Mouse (Mus musculus): ENCODE measurements around the gene Dnlz. TPM values are rescaled to one million over a fixed set of nuclear protein-coding genes. Genes with fewer than 3 reads are reported as not detected.

Gene Dnlz
- polyA plus RNA-seq, 1 experiment from 2014 or later = 32.2 TPM

- H3K4me1 ChIP-seq = no peaks in the 10 kb centered on the region
- H3K4me3 ChIP-seq = no peak overlapping the region
- H3K9me3 ChIP-seq = no peaks in the 10 kb centered on the region
- H3K27me3 ChIP-seq (replicated peaks; ENCODE audit: low read depth, poor library complexity, severe bottlenecking) = no peaks in the 10 kb centered on the region
- 94% methylated on average over 8 of the region's 8 CpGs for WGBS
- DNase-seq (ENCODE audit: low spot score) = no peak
- no peak overlapping the region for H3K27ac ChIP-seq (replicated peaks)
- peaks cover 100% of the 10 kb centered on the region for H3K36me3 ChIP-seq (replicated peaks)
These were observed 20.5 kb upstream of the Dnlz start for GRCm38 (mm10) chr2:26372396-26372795.

DNA sequence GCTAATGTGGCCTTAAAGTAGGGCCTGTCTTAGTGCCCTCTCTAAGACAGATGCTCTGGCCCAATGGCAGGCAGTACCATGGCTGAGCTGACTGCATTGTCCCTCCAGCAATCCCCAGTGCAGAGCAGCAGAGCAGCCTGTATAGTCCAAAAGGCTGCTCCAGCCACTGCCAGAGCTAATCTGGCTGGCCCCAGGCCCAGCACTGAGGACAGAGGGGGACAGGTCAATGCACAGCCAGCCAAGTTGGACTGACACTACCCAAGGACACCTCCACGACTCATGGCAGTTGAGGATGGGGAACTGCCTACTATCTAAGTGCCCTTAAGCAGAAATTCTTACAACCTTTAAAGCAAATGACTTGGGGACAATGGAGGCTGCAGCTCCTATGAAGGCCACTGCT lies 16.7 kb upstream of the Dnlz start:
- Histone ChIP-seq H3K36me3 (replicated peaks) (peaks cover 100% of the 10 kb centered on the region), H3K27ac (replicated peaks) (no peak overlapping the region), H3K4me1 (no peaks in the 10 kb centered on the region), H3K4me3 (no peak overlapping the region), H3K9me3 (no peaks in the 10 kb centered on the region), H3K27me3 (replicated peaks; ENCODE audit: low read depth, poor library complexity, severe bottlenecking) (no peaks in the 10 kb centered on the region)
- 82% methylated on average over 1 of the region's 1 CpGs for WGBS
- DNase-seq (ENCODE audit: low spot score) = no peak

- H3K27me3 ChIP-seq (replicated peaks; ENCODE audit: low read depth, poor library complexity, severe bottlenecking) = no peaks in the 10 kb centered on the region
- no peak overlapping the region for H3K4me3 ChIP-seq
- DNase-seq (ENCODE audit: low spot score) = no peak
- WGBS = 93% methylated on average over 6 of the region's 6 CpGs
- H3K9me3 ChIP-seq = no peaks in the 10 kb centered on the region
- H3K36me3 ChIP-seq (replicated peaks) = peaks cover 100% of the 10 kb centered on the region
- H3K4me1 ChIP-seq = no peaks in the 10 kb centered on the region
- no peak overlapping the region for H3K27ac ChIP-seq (replicated peaks)
These were observed 16.0 kb upstream of the Dnlz start for GRCm38 (mm10) chr2:26367911-26368310.

DNA sequence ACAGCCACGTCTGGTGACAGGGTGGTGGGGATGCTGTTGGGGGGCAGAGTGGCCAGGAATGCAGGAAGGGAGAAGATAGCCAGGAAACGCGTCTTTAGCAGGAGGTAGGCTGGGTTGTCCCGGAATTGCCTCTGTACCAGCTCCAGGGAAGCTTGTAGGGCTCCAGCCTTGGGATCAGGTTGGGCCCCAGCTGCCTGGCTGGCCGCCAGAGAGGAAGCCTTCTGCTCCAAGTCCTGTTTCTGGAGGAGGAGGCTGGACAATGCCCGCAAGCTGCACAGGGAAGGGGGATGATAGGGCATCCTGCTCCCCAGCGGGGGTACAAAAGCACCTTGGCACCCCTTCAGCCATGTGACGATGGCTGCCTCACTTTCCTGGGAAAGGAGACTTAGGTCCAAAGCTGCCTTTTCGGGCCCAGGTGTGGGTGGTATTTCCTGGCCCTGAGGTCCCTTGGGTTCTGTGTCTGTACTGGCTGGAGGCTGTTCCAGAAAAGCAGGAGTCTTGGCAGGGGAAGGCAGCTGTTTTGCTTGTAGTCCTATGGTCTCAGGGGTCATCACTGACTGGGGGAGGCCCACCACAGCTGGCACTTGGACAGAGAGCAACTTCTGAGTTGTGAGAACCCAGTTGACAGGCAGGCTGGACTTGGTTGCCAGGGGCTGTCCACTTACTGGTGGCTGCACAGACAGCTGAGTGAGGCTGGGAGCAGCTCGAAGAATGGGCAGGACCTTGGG lies 13.0 kb upstream of the Dnlz start:
- peaks cover 81% of the 10 kb centered on the region for H3K36me3 ChIP-seq (replicated peaks)
- no peak overlapping the region for H3K27ac ChIP-seq (replicated peaks)
- no peaks in the 10 kb centered on the region for H3K9me3 ChIP-seq
- no peaks in the 10 kb centered on the region for H3K4me1 ChIP-seq
- 90% methylated on average over 10 of the region's 10 CpGs for WGBS
- no peak overlapping the region for H3K4me3 ChIP-seq
- DNase-seq (ENCODE audit: low spot score) = no peak
- no peaks in the 10 kb centered on the region for H3K27me3 ChIP-seq (replicated peaks; ENCODE audit: low read depth, poor library complexity, severe bottlenecking)

DNA sequence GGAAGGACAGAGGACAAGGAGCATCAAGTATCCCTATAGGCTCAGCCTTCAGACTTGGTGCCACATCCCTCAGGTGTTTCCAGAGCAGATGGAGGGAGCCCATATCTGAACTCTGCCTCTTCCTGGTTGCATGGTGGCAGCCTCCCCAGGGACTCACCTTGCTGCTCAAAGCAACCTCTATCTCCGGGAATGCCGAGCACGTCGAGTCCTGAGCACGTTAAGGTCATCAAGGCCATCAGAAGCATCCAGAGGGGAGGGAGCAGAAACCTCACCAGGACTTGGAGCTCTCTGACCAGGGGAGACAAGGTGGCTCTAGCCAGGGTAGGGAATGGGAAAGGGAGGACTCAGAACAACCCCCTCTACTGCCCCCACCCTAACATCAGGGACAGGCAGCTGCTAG lies 11.6 kb upstream of the Dnlz start:
- 83% methylated on average over 5 of the region's 5 CpGs for WGBS
- H3K27ac ChIP-seq (replicated peaks) = no peak overlapping the region
- no peaks in the 10 kb centered on the region for H3K4me1 ChIP-seq
- H3K36me3 ChIP-seq (replicated peaks) = peaks cover 67% of the 10 kb centered on the region
- H3K4me3 ChIP-seq = no peak overlapping the region
- no peak for DNase-seq (ENCODE audit: low spot score)
- no peaks in the 10 kb centered on the region for H3K27me3 ChIP-seq (replicated peaks; ENCODE audit: low read depth, poor library complexity, severe bottlenecking)
- H3K9me3 ChIP-seq = no peaks in the 10 kb centered on the region

DNA sequence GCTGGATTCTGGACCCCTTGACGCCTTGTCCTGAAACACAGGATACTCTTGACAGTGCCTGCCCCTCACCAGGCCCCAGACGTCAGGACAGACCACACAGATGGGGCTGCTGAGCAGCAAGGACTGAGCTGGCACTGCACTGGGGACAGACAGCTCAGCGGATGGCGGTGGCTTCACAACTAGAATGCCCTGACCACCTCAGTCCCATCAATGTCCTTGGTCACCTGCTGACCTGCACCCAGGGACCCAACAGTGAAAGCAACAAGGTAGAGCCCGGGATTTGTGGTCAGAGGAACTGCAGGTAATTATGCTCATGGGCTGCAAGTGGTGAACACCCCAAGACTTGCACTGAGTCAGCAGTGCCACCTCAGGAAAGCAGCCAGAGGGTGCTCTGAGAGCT lies 11.1 kb upstream of the Dnlz start:
- Histone ChIP-seq H3K4me1 (no peaks in the 10 kb centered on the region), H3K27ac (replicated peaks) (no peak overlapping the region), H3K27me3 (replicated peaks; ENCODE audit: low read depth, poor library complexity, severe bottlenecking) (no peaks in the 10 kb centered on the region), H3K9me3 (no peaks in the 10 kb centered on the region), H3K4me3 (no peak overlapping the region), H3K36me3 (replicated peaks) (peaks cover 62% of the 10 kb centered on the region)
- WGBS = 83% methylated on average over 5 of the region's 5 CpGs
- no peak for DNase-seq (ENCODE audit: low spot score)

DNA sequence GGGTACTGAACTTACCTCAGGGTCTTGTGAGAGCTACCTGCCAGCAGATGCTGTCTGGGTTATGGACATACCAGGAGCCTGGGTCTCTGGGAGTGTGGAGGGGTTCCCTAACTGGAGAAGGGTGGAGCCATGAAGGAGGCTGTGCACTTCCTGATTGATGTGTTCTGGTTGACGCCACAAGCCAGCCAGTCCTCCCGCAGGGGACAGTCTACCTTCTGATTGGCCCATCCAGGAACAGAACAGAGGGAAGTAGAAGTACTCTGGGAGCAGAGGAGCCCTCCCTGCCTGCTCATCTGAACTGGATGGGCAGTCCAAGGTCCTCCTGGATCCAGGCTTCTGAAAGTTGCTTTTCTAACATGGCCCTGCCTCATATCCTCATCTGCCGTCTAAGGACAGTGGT lies 8.9 kb upstream of the Dnlz start, which contains the start of gene Card9:
TSS of gene Card9 (minus strand) at position 147 of the 400 bp plus-strand sequence.
- Histone ChIP-seq H3K4me1 (peaks cover 11% of the 10 kb centered on the region), H3K27ac (replicated peaks) (no peak within 1 kb of the TSS)
- no peak for DNase-seq (ENCODE audit: low spot score)

DNA sequence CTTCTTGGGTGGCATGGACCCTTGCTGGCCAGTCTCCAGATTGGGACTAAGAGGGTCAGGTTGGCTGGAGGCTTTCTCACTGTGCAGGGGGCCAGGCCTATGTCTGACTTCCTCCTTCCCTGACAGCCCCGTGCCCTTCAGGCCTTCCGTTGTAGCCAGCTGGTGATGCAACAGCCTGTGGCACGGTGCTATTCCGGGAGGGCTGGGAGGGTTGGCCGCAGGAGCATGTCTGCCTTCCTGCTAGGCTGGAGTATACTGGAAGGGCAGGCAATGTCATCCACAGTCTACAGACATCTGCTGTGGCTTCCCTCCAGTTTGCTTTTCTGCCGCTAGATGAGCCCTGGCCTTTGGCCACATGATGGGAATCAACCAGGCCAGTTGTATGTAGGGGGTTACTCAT lies 8.1 kb upstream of the Dnlz start:
- H3K9me3 ChIP-seq = no peaks in the 10 kb centered on the region
- no peaks in the 10 kb centered on the region for H3K27me3 ChIP-seq (replicated peaks; ENCODE audit: low read depth, poor library complexity, severe bottlenecking)
- H3K4me3 ChIP-seq = no peak overlapping the region
- no peak overlapping the region for H3K27ac ChIP-seq (replicated peaks)
- WGBS = 89% methylated on average over 6 of the region's 6 CpGs
- peaks cover 11% of the 10 kb centered on the region for H3K4me1 ChIP-seq
- DNase-seq (ENCODE audit: low spot score) = no peak
- peaks cover 32% of the 10 kb centered on the region for H3K36me3 ChIP-seq (replicated peaks)

More for the DNA sequence above, 8.9 kb upstream of the Dnlz start, which contains the start of gene Card9:
- H3K9me3 ChIP-seq = no peaks in the 10 kb centered on the region
- no peak within 1 kb of the TSS for H3K4me3 ChIP-seq
- no peaks in the 10 kb centered on the region for H3K27me3 ChIP-seq (replicated peaks; ENCODE audit: low read depth, poor library complexity, severe bottlenecking)
- H3K36me3 ChIP-seq (replicated peaks) = peaks cover 40% of the 10 kb centered on the region
- 56% methylated on average over 3 of the region's 3 CpGs for WGBS

DNA sequence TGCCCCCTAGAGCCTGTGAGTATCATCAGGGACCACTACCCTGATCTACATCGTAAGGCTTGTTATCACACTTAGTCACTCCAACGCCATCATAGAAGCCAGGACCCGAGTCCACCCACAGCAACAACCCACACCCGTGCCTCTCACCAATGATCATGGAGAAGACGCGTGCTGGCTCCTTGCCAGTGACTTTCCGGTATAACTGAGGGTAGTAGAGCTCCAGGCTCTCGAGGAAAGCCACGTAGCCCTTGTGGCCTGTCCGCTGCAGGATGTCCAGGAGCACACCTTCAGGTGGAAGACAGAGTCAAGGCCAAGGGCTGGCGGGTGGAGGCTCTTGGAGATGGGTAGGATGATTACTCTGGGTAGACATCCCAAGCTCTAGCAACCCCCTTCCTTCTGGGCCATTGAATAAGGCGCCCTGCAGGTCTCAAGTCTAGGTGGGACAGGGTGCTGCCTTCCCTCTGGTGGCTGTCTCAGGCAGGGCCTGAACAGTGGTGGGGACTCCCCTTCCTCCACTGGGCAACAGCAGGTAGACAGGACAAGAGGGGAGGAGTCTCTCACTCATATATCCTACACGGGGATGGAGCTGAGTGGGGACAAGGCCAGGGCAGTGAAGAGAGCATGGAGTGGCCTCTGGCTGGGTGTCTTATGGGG lies 6.9 kb upstream of the Dnlz start:
- H3K27ac ChIP-seq (replicated peaks) = no peak overlapping the region
- no peak overlapping the region for H3K4me3 ChIP-seq
- peaks cover 20% of the 10 kb centered on the region for H3K36me3 ChIP-seq (replicated peaks)
- WGBS = 89% methylated on average over 13 of the region's 13 CpGs
- peaks cover 11% of the 10 kb centered on the region for H3K4me1 ChIP-seq
- H3K9me3 ChIP-seq = no peaks in the 10 kb centered on the region
- DNase-seq (ENCODE audit: low spot score) = no peak
- no peaks in the 10 kb centered on the region for H3K27me3 ChIP-seq (replicated peaks; ENCODE audit: low read depth, poor library complexity, severe bottlenecking)

DNA sequence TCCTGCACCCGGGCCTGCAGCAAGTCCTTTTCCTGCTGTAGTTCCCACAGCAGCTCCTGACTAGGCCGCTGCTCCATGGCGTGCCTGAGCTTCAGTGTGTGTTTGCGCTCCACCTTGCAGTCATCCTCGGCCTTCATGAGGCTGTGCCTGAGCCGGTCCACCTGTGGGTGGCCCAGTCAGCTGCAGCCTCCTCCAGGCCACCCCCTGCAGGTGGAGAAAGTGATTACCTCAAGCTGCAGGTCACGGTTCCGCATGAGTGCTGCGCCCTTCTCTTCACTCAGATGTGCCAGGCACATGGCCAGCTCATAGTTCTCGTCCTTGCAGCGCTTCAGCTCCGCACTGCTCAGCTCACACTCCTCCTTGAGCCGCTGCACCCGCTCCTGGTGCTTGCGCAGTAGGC lies 5.6 kb upstream of the Dnlz start:
- Histone ChIP-seq H3K27ac (replicated peaks) (no peak overlapping the region; the same call in 1 of the 2 replicates), H3K27me3 (replicated peaks; ENCODE audit: low read depth, poor library complexity, severe bottlenecking) (no peaks in the 10 kb centered on the region; the same call in 1 of the 2 replicates), H3K36me3 (replicated peaks) (peaks cover 7% of the 10 kb centered on the region), H3K9me3 (no peaks in the 10 kb centered on the region), H3K4me1 (peaks cover 23% of the 10 kb centered on the region), H3K4me3 (no peak overlapping the region)
- WGBS = 49% methylated on average over 15 of the region's 15 CpGs
- DNase-seq (ENCODE audit: low spot score) = peak; percentile 17

- 74% methylated on average over 7 of the region's 7 CpGs for WGBS
- Histone ChIP-seq H3K27ac (replicated peaks) (no peak overlapping the region), H3K9me3 (no peaks in the 10 kb centered on the region), H3K27me3 (replicated peaks; ENCODE audit: low read depth, poor library complexity, severe bottlenecking) (no peaks in the 10 kb centered on the region; the same call in 1 of the 2 replicates), H3K4me1 (peaks cover 26% of the 10 kb centered on the region), H3K36me3 (replicated peaks) (peaks cover 4% of the 10 kb centered on the region; the same call in 1 of the 2 replicates), H3K4me3 (no peak overlapping the region)
- DNase-seq (ENCODE audit: low spot score) = no peak
These were observed 4.8 kb upstream of the Dnlz start for GRCm38 (mm10) chr2:26356678-26357077.

DNA sequence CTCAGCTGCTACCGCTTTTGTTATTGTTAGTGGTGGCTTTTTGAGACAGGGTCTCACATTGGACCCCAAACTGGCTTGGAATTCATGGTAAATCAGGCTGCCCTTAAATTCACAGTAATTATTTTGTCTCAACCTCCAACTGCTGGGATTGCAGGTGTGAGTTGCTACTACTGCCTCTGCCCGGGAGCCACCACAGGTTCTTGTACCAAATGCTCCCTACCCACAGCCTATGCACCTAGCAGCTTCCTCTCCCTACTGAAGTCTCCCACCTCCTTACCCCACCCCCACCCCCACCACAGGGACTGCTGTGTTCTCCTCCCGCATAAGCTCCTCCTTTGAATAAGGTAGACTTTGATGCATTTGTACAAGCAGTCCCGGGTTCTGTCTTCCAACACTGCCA lies 4.3 kb upstream of the Dnlz start:
- DNase-seq (ENCODE audit: low spot score) = no peak
- Histone ChIP-seq H3K4me1 (peaks cover 30% of the 10 kb centered on the region), H3K27me3 (replicated peaks; ENCODE audit: low read depth, poor library complexity, severe bottlenecking) (no peaks in the 10 kb centered on the region; the same call in 1 of the 2 replicates), H3K9me3 (no peaks in the 10 kb centered on the region), H3K36me3 (replicated peaks) (peaks cover 2% of the 10 kb centered on the region; the same call in 1 of the 2 replicates), H3K27ac (replicated peaks) (no peak overlapping the region), H3K4me3 (no peak overlapping the region)
- WGBS = 86% methylated on average over 4 of the region's 4 CpGs

GRCm38 (mm10) chr2:26354401-26354800 lies 2.5 kb upstream of the Dnlz start:
- no peak for DNase-seq (ENCODE audit: low spot score)
- Histone ChIP-seq H3K9me3 (no peaks in the 10 kb centered on the region), H3K4me1 (peaks cover 43% of the 10 kb centered on the region), H3K36me3 (replicated peaks) (peaks cover 14% of the 10 kb centered on the region), H3K27ac (replicated peaks) (no peak overlapping the region), H3K27me3 (replicated peaks; ENCODE audit: low read depth, poor library complexity, severe bottlenecking) (no peaks in the 10 kb centered on the region; the same call in 1 of the 2 replicates), H3K4me3 (no peak overlapping the region)
- 94% methylated on average over 4 of the region's 4 CpGs for WGBS

Measured in embryonic facial prominence, embryonic 10.5 days (tissue).